Mouse (Mus musculus) liver, postnatal 0 days (tissue): Measurements from ENCODE around the gene Aifm3. TPM values are rescaled to one million over a fixed set of nuclear protein-coding genes. Genes with fewer than 3 reads are reported as not detected.

Source experiments
- ATAC-seq: fragments of 200-750 bp; cut with Nextera tagmentation; 2 replicates; pipeline ENCODE4 v1.8.0; 2017; ENCODE audit warnings: mild to moderate bottlenecking, moderate library complexity
- DNase-seq: peaks from one replicate; pipeline ENCODE4 v3.0.0-alpha.2; 2016
- H3K27ac ChIP-seq: fragments of 300-500 bp; sonication (generic); 2 replicates; pipeline ENCODE4 v1.5.1; 2014; ENCODE audit warnings: antibody characterized with exemption, moderate library complexity, mild to moderate bottlenecking, low read depth
- H3K27me3 ChIP-seq: fragments of 300-500 bp; sonication (generic); 2 replicates; pipeline ENCODE4 v1.6.1; 2014; ENCODE audit warnings: low read length, control low read depth, mixed read lengths; ENCODE audit not compliant: insufficient read depth
- H3K36me3 ChIP-seq: fragments of 300-500 bp; sonication (generic); replicated peaks from 2 replicates; pipeline ENCODE4 v1.6.1; 2014; ENCODE audit warnings: mild to moderate bottlenecking, control low read depth, low read length, moderate library complexity, mixed read lengths; ENCODE audit not compliant: insufficient read depth
- H3K4me1 ChIP-seq: fragments of 300-500 bp; sonication (generic); 2 replicates; pipeline ENCODE4 v1.6.1; 2014; ENCODE audit warnings: antibody characterized with exemption, mild to moderate bottlenecking, control low read depth; ENCODE audit not compliant: insufficient read depth
- H3K4me2 ChIP-seq: fragments of 300-500 bp; sonication (generic); 2 replicates; pipeline ENCODE4 v1.6.1; 2014; ENCODE audit warnings: low read depth, mild to moderate bottlenecking, low read length, moderate library complexity, mixed read lengths
- H3K4me3 ChIP-seq: fragments of 300-500 bp; sonication (generic); 2 replicates; pipeline ENCODE4 v1.5.1; 2014; ENCODE audit warnings: low read depth, low read length
- H3K9ac ChIP-seq: fragments of 300-500 bp; sonication (generic); replicated peaks from 2 replicates; pipeline ENCODE4 v1.6.1; 2014; ENCODE audit warnings: mild to moderate bottlenecking, moderate library complexity
- H3K9me3 ChIP-seq: fragments of 300-500 bp; sonication (generic); 2 replicates; pipeline ENCODE4 v1.6.1; 2016; ENCODE audit warnings: mild to moderate bottlenecking, control low read depth, low read length, mixed read lengths
- CTCF ChIP-seq: sonication (generic); IDR thresholded peaks from 2 replicates; pipeline ENCODE4 v1.5.1; 2016; ENCODE audit warnings: antibody characterized with exemption, low read depth
- EP300 ChIP-seq: IDR thresholded peaks from 2 replicates; pipeline ENCODE4 v1.6.1; 2016; ENCODE audit warnings: antibody characterized with exemption, low read depth, mild to moderate bottlenecking
- WGBS: fragments of 180-500 bp; shearing (Covaris S2); extraction: QIAGEN DNeasy Blood & Tissue Kit; methylation state at CpG from one replicate; pipeline ENCODE4 v1.1.7; 2014; ENCODE audit not compliant: insufficient replicate concordance; 5-methylcytosine and 5-hydroxymethylcytosine counted together
- polyA plus RNA-seq: library from polyadenylated mRNA; unstranded; fragments of >200 nt; fragmentation: Nextera tagmentation; extraction: Ambion mirVana; gene quantifications from 2 replicates; pipeline ENCODE4 v1.2.1, GENCODE M21; 2015

Aifm3 gene
- polyA plus RNA-seq, 1 experiment from 2014 or later: 3.3 TPM

DNA sequence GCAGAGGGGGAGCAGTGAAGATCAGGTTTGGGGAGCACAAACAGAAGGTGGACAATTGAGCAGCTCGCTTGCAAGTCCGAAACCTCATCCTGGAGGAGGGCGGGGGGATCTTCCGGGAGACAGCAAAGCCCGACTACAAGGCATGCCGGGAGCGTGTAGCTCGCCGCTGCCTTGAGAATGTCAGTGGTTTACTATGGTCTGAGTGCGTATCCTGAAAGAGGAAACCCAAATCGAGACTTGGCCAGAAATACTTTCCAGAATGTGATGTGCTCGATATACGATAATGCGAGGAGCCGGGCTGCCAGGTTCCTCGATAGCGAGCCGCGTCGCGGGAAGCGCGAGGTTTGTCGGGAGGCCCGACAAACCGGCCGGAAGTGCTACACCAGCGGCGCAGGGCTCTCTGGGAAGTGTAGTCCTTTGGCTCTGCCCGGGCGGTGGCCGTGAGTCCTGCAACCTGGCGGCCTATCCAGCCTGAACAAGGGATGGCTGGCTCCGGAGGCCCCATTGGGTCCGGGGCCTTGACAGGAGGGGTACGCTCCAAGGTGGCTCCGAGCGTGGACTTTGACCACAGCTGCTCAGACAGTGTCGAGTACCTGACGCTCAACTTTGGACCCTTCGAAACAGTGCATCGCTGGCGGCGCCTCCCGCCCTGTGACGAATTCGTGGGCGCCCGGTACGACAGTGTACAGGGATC, 19.3 kb downstream of the Aifm3 start, which contains the start of gene Lztr1:
Gene Lztr1 (plus strand): TSS at position 143 of the 694 bp plus-strand sequence.
- Histone ChIP-seq H3K9me3 (no peaks in the 10 kb centered on the region), H3K4me3 (peak within 1 kb of the TSS; percentile 84), H3K27me3 (no peaks in the 10 kb centered on the region), H3K36me3 (peaks cover 20% of the 10 kb centered on the region), H3K4me2 (peak within 1 kb of the TSS; percentile 94), H3K9ac (peak within 1 kb of the TSS; percentile 67), H3K4me1 (peaks cover 28% of the 10 kb centered on the region), H3K27ac (peak within 1 kb of the TSS; percentile 82)
- WGBS: under 1% methylated on average over 50 of the region's 50 CpGs
- 0 out of 2 replicates have a peak, but pooled peaks have one; percentile 1 for TF ChIP-seq CTCF
- no peak for TF ChIP-seq EP300
- DNase-seq (peak; percentile 92), ATAC-seq (peak; percentile 96)

DNA sequence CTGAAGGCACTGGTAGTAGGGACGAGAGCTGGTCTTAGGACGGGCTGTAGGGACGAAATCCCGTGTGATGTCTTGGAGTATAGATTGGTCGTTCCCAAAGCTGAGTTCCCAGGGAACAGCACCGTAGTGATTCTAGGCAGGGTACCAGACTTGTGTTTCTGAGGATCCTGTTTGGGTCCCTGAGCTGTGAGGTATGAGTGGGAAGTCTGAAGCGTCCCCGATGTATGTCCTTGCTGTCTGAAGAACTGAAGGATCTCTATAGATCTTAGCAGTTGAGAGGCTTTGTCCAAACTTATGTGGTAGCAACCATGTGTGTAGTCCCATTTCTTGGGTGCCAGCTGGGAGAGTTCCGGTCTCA, 19.8 kb downstream of the Aifm3 start:
- H3K27me3 ChIP-seq: no peaks in the 10 kb centered on the region
- H3K4me1 ChIP-seq: peaks cover 28% of the 10 kb centered on the region
- peaks cover 23% of the 10 kb centered on the region for H3K36me3 ChIP-seq
- peak overlapping the region; percentile 82 for H3K27ac ChIP-seq
- H3K9me3 ChIP-seq: no peaks in the 10 kb centered on the region
- H3K4me3 ChIP-seq: peak overlapping the region; percentile 84
- ATAC-seq (no peak), DNase-seq (no peak)
- H3K4me2 ChIP-seq: peak overlapping the region; percentile 94
- WGBS: 5% methylated on average over 9 of the region's 9 CpGs
- TF ChIP-seq EP300: no peak
- TF ChIP-seq CTCF: no peak
- peak overlapping the region; percentile 67 for H3K9ac ChIP-seq

DNA sequence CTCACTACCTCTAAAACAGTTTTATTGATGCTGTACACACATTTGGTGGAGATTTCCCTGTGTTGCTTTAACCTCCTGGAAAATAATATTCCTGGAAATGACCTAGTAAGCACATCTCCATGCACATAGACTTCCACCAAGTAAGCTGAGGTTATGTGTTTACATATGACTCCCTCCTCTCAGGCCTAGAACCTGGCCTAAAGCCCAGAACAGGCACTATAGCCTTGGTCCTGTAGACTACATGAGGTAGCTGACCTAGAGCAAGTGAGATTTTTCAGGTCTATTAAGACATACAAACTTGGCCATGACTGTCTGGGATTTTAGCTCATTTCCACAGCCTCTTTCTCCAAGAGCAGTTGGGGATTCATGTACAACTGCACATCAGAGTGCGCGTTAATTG, 20.7 kb downstream of the Aifm3 start:
- H3K9ac ChIP-seq: peak overlapping the region; percentile 67; the same call in 1 of the 2 replicates
- peak overlapping the region; percentile 84; the same call in 1 of the 2 replicates for H3K4me3 ChIP-seq
- TF ChIP-seq CTCF (no peak), EP300 (no peak)
- peaks cover 28% of the 10 kb centered on the region for H3K4me1 ChIP-seq
- DNase-seq: no peak
- peak overlapping the region; percentile 82 for H3K27ac ChIP-seq
- 88% methylated on average over 2 of the region's 2 CpGs for WGBS
- H3K27me3 ChIP-seq: no peaks in the 10 kb centered on the region
- no peaks in the 10 kb centered on the region for H3K9me3 ChIP-seq
- peaks cover 23% of the 10 kb centered on the region for H3K36me3 ChIP-seq
- ATAC-seq: no peak
- peak overlapping the region; percentile 94 for H3K4me2 ChIP-seq

DNA sequence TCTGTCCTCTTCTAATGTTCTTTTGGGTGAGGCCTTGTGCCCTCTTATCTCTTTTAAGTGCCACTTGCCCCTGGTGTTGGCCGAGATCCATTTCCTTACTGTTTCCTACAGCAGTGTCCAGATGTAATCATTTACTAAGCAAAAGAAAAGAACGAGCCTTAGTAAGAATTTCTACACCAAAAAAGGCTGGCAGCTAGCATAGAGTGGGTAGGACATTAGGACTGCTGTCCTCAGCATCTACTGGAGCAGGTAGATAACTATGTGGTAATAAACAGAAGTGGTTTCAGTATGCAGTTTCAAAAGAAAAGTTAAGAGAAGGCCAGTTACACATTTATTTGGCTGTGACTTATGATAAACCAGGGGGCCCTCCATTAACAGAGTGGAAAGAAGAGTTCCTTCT, 21.3 kb downstream of the Aifm3 start:
- ATAC-seq: no peak
- Histone ChIP-seq H3K36me3 (peaks cover 26% of the 10 kb centered on the region), H3K9ac (0 out of 2 replicates have a peak overlapping the region, but pooled peaks have one; percentile 67), H3K27ac (peak overlapping the region; percentile 82), H3K9me3 (no peaks in the 10 kb centered on the region), H3K4me3 (no peak overlapping the region), H3K27me3 (no peaks in the 10 kb centered on the region), H3K4me2 (peak overlapping the region; percentile 94), H3K4me1 (peaks cover 28% of the 10 kb centered on the region)
- TF ChIP-seq EP300: no peak
- no peak for TF ChIP-seq CTCF
- 35% methylated on average over 2 of the region's 2 CpGs for WGBS
- DNase-seq: no peak

DNA sequence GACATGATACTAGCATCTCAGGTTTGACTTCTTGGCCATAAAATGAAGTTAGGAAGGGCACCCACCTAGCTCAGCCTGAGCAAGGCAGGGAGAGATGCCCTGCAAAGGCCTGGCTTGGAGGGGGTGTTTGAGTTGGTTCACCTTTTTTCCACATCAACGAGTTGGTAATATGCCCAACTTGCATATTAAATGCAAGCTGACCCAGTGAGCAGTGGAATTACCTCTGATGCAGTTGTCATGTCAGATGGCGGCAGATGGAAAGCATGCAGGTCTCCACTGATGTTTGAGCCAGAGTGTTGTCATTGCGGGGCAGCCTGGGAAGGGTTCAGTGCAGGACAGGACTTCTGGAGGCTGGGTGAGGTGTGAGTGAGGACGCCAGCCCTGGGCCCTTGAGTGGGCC, 22.0 kb downstream of the Aifm3 start:
- H3K9ac ChIP-seq: 0 out of 2 replicates have a peak overlapping the region, but pooled peaks have one; percentile 11
- H3K36me3 ChIP-seq: peaks cover 31% of the 10 kb centered on the region
- no peak overlapping the region for H3K4me3 ChIP-seq
- DNase-seq (no peak), ATAC-seq (no peak)
- peaks cover 28% of the 10 kb centered on the region for H3K4me1 ChIP-seq
- 0 out of 2 replicates have a peak overlapping the region, but pooled peaks have one; percentile 82 for H3K27ac ChIP-seq
- no peak overlapping the region for H3K4me2 ChIP-seq
- no peak for TF ChIP-seq EP300
- TF ChIP-seq CTCF: no peak
- WGBS: 87% methylated on average over 4 of the region's 4 CpGs
- no peaks in the 10 kb centered on the region for H3K27me3 ChIP-seq
- H3K9me3 ChIP-seq: no peaks in the 10 kb centered on the region

DNA sequence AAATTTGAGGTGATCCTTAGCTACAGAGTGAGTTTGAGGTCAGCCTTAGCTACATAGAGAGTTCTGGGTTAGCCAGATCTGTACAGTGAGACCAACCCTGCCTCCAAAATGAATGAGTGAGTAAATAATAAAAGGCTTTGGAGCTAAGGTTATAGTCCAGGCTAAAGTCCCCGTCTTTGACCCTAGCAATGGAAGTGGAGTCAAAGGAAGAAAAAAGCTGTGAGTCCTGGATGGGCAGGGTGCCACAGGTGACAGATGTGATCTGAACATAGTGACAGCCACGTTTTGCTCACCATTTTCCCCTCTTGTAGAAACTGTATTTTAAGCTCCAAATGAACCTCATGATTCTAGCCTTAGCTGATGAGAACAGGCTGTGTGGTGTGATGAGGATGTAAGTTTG, 29.5 kb downstream of the Aifm3 start:
- H3K27me3 ChIP-seq: no peaks in the 10 kb centered on the region
- peaks cover 63% of the 10 kb centered on the region for H3K36me3 ChIP-seq
- no peak overlapping the region for H3K4me2 ChIP-seq
- no peak for TF ChIP-seq EP300
- no peak for TF ChIP-seq CTCF
- no peak overlapping the region for H3K9ac ChIP-seq
- ATAC-seq: no peak
- H3K4me3 ChIP-seq: no peak overlapping the region
- H3K4me1 ChIP-seq: no peaks in the 10 kb centered on the region
- no peak for DNase-seq
- no peak overlapping the region for H3K27ac ChIP-seq
- WGBS: 67% methylated on average over 2 of the region's 2 CpGs
- no peaks in the 10 kb centered on the region for H3K9me3 ChIP-seq
